Mouse (Mus musculus) spleen, postnatal 4 days (tissue): ENCODE results near the gene P2ry6.

Experiments used
- DNase-seq, 2 experiments: peaks; one replicate each; pipeline ENCODE4 v3.0.0; 2022; ENCODE audit warnings: low spot score in 2 of 2

The P2ry6 gene

GRCm38 (mm10) chr7:100988092-100988491 is 13.6 kb upstream of the P2ry6 start:
- peak; percentile 55 to 73 for DNase-seq

GRCm38 (mm10) chr7:100984452-100985395 is 10.3 kb upstream of the P2ry6 start:
- DNase-seq: no peak

- DNase-seq: no peak
Observed at GRCm38 (mm10) chr7:100979175-100979574, 4.7 kb upstream of the P2ry6 start.

GRCm38 (mm10) chr7:100978171-100978570 is 3.7 kb upstream of the P2ry6 start:
- DNase-seq: no peak

- DNase-seq: no peak
Observed at GRCm38 (mm10) chr7:100972875-100973274, 1.6 kb downstream of the P2ry6 start.

GRCm38 (mm10) chr7:100968874-100969659 is 5.4 kb downstream of the P2ry6 start:
- DNase-seq: no peak

- no peak for DNase-seq
Observed at GRCm38 (mm10) chr7:100968376-100968775, 6.1 kb downstream of the P2ry6 start.

GRCm38 (mm10) chr7:100967850-100968249 is 6.6 kb downstream of the P2ry6 start:
- DNase-seq: no peak

- no peak for DNase-seq
Observed at GRCm38 (mm10) chr7:100966014-100966413, 8.4 kb downstream of the P2ry6 start.

GRCm38 (mm10) chr7:100965079-100965478 is 9.4 kb downstream of the P2ry6 start:
- DNase-seq: no peak

GRCm38 (mm10) chr7:100964242-100964641 is 10.2 kb downstream of the P2ry6 start:
- no peak for DNase-seq

- no peak for DNase-seq
Observed at GRCm38 (mm10) chr7:100963381-100963780, 11.1 kb downstream of the P2ry6 start.

- DNase-seq: no peak
Observed at GRCm38 (mm10) chr7:100961146-100961545, 13.3 kb downstream of the P2ry6 start.

- DNase-seq: no peak
Observed at GRCm38 (mm10) chr7:100960462-100960861, 14.0 kb downstream of the P2ry6 start.

GRCm38 (mm10) chr7:100958426-100958825 is 16.0 kb downstream of the P2ry6 start:
- no peak for DNase-seq

GRCm38 (mm10) chr7:100952686-100953085 is 21.8 kb downstream of the P2ry6 start:
- no peak for DNase-seq

GRCm38 (mm10) chr7:100951903-100952302 is 22.5 kb downstream of the P2ry6 start:
- no peak for DNase-seq

GRCm38 (mm10) chr7:100950481-100951010 is 23.9 kb downstream of the P2ry6 start:
- peak in 1 of 2 experiments; percentile 45 for DNase-seq

- DNase-seq: no peak
Observed at GRCm38 (mm10) chr7:100950031-100950430, 24.4 kb downstream of the P2ry6 start.

GRCm38 (mm10) chr7:100944738-100945137 is 29.7 kb downstream of the P2ry6 start:
- DNase-seq: no peak

GRCm38 (mm10) chr7:100944306-100944705 is 30.1 kb downstream of the P2ry6 start:
- DNase-seq: no peak
